Mouse (Mus musculus) midbrain, postnatal 0 days (tissue): Measurements from ENCODE around the gene Helz2. TPM values are rescaled to one million over a fixed set of nuclear protein-coding genes. Genes with fewer than 3 reads are reported as not detected.

Experiments
- ATAC-seq: fragments of 200-750 bp; cut with Nextera tagmentation; 2 replicates; pipeline ENCODE4 v1.8.0; 2017; ENCODE audit warnings: moderate number of reproducible peaks, mild to moderate bottlenecking, moderate TSS enrichment, moderate library complexity; ENCODE audit not compliant: low FRiP score
- DNase-seq: peaks from one replicate; pipeline ENCODE4 v3.0.0-alpha.2; 2015; ENCODE audit warnings: low spot score
- H3K27ac ChIP-seq: fragments of 300-500 bp; sonication (generic); 2 replicates; pipeline ENCODE4 v1.5.1; 2014; ENCODE audit warnings: low read depth, mild to moderate bottlenecking, low read length, mixed read lengths
- H3K27me3 ChIP-seq: fragments of 300-500 bp; sonication (generic); 2 replicates; pipeline ENCODE4 v1.6.1; 2014; ENCODE audit warnings: low read length, control low read depth, mixed read lengths; ENCODE audit not compliant: insufficient read depth
- H3K36me3 ChIP-seq: fragments of 300-500 bp; sonication (generic); 2 replicates; pipeline ENCODE4 v1.6.1; 2014; ENCODE audit warnings: low read length, control low read depth, mixed read lengths; ENCODE audit not compliant: insufficient read depth
- H3K4me1 ChIP-seq: fragments of 300-500 bp; sonication (generic); 2 replicates; pipeline ENCODE4 v1.6.1; 2014; ENCODE audit warnings: mild to moderate bottlenecking, control low read depth, antibody characterized with exemption, low read length, mixed read lengths; ENCODE audit not compliant: insufficient read depth
- H3K4me2 ChIP-seq: fragments of 300-500 bp; sonication (generic); 2 replicates; pipeline ENCODE4 v1.6.1; 2014; ENCODE audit warnings: low read depth, mild to moderate bottlenecking, low read length, mixed read lengths; ENCODE audit not compliant: poor library complexity, severe bottlenecking
- H3K4me3 ChIP-seq: fragments of 300-500 bp; sonication (generic); 2 replicates; pipeline ENCODE4 v1.5.1; 2014; ENCODE audit warnings: low read depth, mild to moderate bottlenecking, low read length, moderate library complexity
- H3K9ac ChIP-seq: fragments of 300-500 bp; sonication (generic); replicated peaks from 2 replicates; pipeline ENCODE4 v1.6.1; 2014; ENCODE audit warnings: mild to moderate bottlenecking, low read length, moderate library complexity, mixed read lengths; ENCODE audit not compliant: poor library complexity, severe bottlenecking
- H3K9me3 ChIP-seq: fragments of 300-500 bp; sonication (generic); 2 replicates; pipeline ENCODE4 v1.6.1; 2016; ENCODE audit warnings: low read length, control low read depth
- CTCF ChIP-seq: IDR thresholded peaks from 2 replicates; pipeline ENCODE4 v1.5.1; 2016; ENCODE audit warnings: antibody characterized with exemption, mild to moderate bottlenecking
- WGBS: fragments of 180-500 bp; shearing (Covaris S2); extraction: QIAGEN DNeasy Blood & Tissue Kit; methylation state at CpG from one replicate; pipeline ENCODE4 v1.1.7; 2014; 5-methylcytosine and 5-hydroxymethylcytosine counted together
- polyA plus RNA-seq: library from polyadenylated mRNA; unstranded; fragments of >200 nt; fragmentation: Nextera tagmentation; extraction: Ambion mirVana; gene quantifications from 2 replicates; pipeline ENCODE4 v1.2.1, GENCODE M21; 2015
- total RNA-seq: library from RNA; depleted of rRNA; stranded (reverse); fragments of >200 nt; gene quantifications from 2 replicates; pipeline ENCODE4 v1.2.3, GENCODE M21; 2014

Helz2 gene
- total and polyA plus RNA-seq, 2 experiments from 2014 or later: 0.16 to 3.7 TPM

GRCm38 (mm10) chr2:181237251-181238014, 4.4 kb downstream of the Helz2 start:
- no peaks in the 10 kb centered on the region for H3K27me3 ChIP-seq
- H3K27ac ChIP-seq: no peak overlapping the region
- no peak for TF ChIP-seq CTCF
- WGBS: 89% methylated on average over 17 of the region's 17 CpGs
- no peaks in the 10 kb centered on the region for H3K9me3 ChIP-seq
- ATAC-seq: no peak
- H3K4me2 ChIP-seq: no peak overlapping the region
- H3K4me1 ChIP-seq: no peaks in the 10 kb centered on the region
- no peak overlapping the region for H3K4me3 ChIP-seq
- H3K36me3 ChIP-seq: no peaks in the 10 kb centered on the region
- no peak for DNase-seq
- H3K9ac ChIP-seq: no peak overlapping the region

- Histone ChIP-seq H3K27me3 (no peaks in the 10 kb centered on the region), H3K36me3 (no peaks in the 10 kb centered on the region), H3K4me1 (no peaks in the 10 kb centered on the region), H3K4me3 (no peak overlapping the region), H3K4me2 (no peak overlapping the region), H3K9me3 (no peaks in the 10 kb centered on the region), H3K27ac (no peak overlapping the region), H3K9ac (no peak overlapping the region)
- WGBS: 84% methylated on average over 23 of the region's 23 CpGs
- peak; percentile 5; the same call in 1 of the 2 replicates for TF ChIP-seq CTCF
- no peak for ATAC-seq
- DNase-seq: no peak
Measured at GRCm38 (mm10) chr2:181235681-181236566, 5.9 kb downstream of the Helz2 start.

- DNase-seq (no peak), ATAC-seq (no peak)
- TF ChIP-seq CTCF: no peak
- Histone ChIP-seq H3K9ac (no peak overlapping the region), H3K9me3 (no peaks in the 10 kb centered on the region), H3K4me1 (no peaks in the 10 kb centered on the region), H3K4me2 (no peak overlapping the region), H3K4me3 (no peak overlapping the region), H3K36me3 (no peaks in the 10 kb centered on the region), H3K27me3 (no peaks in the 10 kb centered on the region), H3K27ac (no peak overlapping the region)
- 96% methylated on average over 11 of the region's 11 CpGs for WGBS
Measured at GRCm38 (mm10) chr2:181234680-181235079, 7.1 kb downstream of the Helz2 start.

GRCm38 (mm10) chr2:181233443-181233842, 8.4 kb downstream of the Helz2 start:
- Histone ChIP-seq H3K27ac (no peak overlapping the region), H3K9me3 (no peaks in the 10 kb centered on the region), H3K4me1 (no peaks in the 10 kb centered on the region), H3K4me2 (no peak overlapping the region), H3K27me3 (no peaks in the 10 kb centered on the region), H3K4me3 (no peak overlapping the region), H3K9ac (no peak overlapping the region), H3K36me3 (no peaks in the 10 kb centered on the region)
- TF ChIP-seq CTCF: no peak
- 92% methylated on average over 15 of the region's 15 CpGs for WGBS
- no peak for ATAC-seq
- no peak for DNase-seq

- no peak overlapping the region for H3K9ac ChIP-seq
- DNase-seq (no peak), ATAC-seq (no peak)
- no peak for TF ChIP-seq CTCF
- no peak overlapping the region for H3K27ac ChIP-seq
- H3K36me3 ChIP-seq: no peaks in the 10 kb centered on the region
- WGBS: 73% methylated on average over 19 of the region's 20 CpGs
- H3K27me3 ChIP-seq: no peaks in the 10 kb centered on the region
- no peaks in the 10 kb centered on the region for H3K4me1 ChIP-seq
- H3K4me2 ChIP-seq: no peak overlapping the region
- H3K4me3 ChIP-seq: no peak overlapping the region
- no peaks in the 10 kb centered on the region for H3K9me3 ChIP-seq
Measured at GRCm38 (mm10) chr2:181231171-181231570, 10.7 kb downstream of the Helz2 start.

- Histone ChIP-seq H3K4me3 (no peak overlapping the region), H3K9ac (no peak overlapping the region), H3K4me2 (no peak overlapping the region), H3K36me3 (no peaks in the 10 kb centered on the region), H3K4me1 (no peaks in the 10 kb centered on the region), H3K27ac (no peak overlapping the region), H3K27me3 (no peaks in the 10 kb centered on the region), H3K9me3 (no peaks in the 10 kb centered on the region)
- WGBS: 86% methylated on average over 1 of the region's 1 CpGs
- DNase-seq (no peak), ATAC-seq (no peak)
- TF ChIP-seq CTCF: no peak
Measured at GRCm38 (mm10) chr2:181228335-181228734, 13.5 kb downstream of the Helz2 start.
